Mouse (Mus musculus) ES-E14 (cell line): ENCODE measurements around the gene Ints14. TPM values are rescaled to one million over a fixed set of nuclear protein-coding genes. Genes with fewer than 3 reads are reported as not detected.

Experiments used
- DNase-seq: peaks from one replicate; pipeline ENCODE4 v3.0.0-alpha.2; 2013; ENCODE audit warnings: low read depth, low spot score
- H3K27ac ChIP-seq: 2 replicates; pipeline ENCODE4 v1.5.1; 2012; ENCODE audit warnings: low read depth, mild to moderate bottlenecking, low read length, moderate library complexity, mixed read lengths; ENCODE audit not compliant: poor library complexity, insufficient read depth, severe bottlenecking
- H3K36me3 ChIP-seq: 2 replicates; pipeline ENCODE4 v1.6.1; 2012; ENCODE audit warnings: mild to moderate bottlenecking, low read length, moderate library complexity, mixed read lengths; ENCODE audit not compliant: control insufficient read depth, poor library complexity, insufficient read depth, severe bottlenecking
- H3K4me1 ChIP-seq, 2 experiments: fragments of 150-350 bp in 1 of 2; sonication (generic) in 1 of 2; 2 replicates each; pipeline ENCODE4 v1.6.1; 2012; ENCODE audit warnings: low read length in 2 of 2, mild to moderate bottlenecking in 1 of 2, mixed read lengths in 1 of 2; ENCODE audit not compliant: control insufficient read depth in 2 of 2, insufficient read depth in 2 of 2, poor library complexity in 1 of 2
- H3K4me3 ChIP-seq, 2 experiments: fragments of 150-350 bp in 1 of 2; sonication (generic) in 1 of 2; 2 replicates each; pipeline ENCODE4 v1.5.1; 2012; ENCODE audit warnings: low read length in 2 of 2, low read depth in 1 of 2, mild to moderate bottlenecking in 1 of 2, mixed read lengths in 1 of 2; ENCODE audit not compliant: insufficient read depth in 1 of 2, poor library complexity in 1 of 2, severe bottlenecking in 1 of 2
- H3K9ac ChIP-seq: 2 replicates; pipeline ENCODE4 v1.6.1; 2012; ENCODE audit warnings: low read depth, mild to moderate bottlenecking, low read length, mixed read lengths; ENCODE audit not compliant: poor library complexity, insufficient read depth, severe bottlenecking
- H3K9me3 ChIP-seq: fragments of 150-350 bp; sonication (generic); 2 replicates; pipeline ENCODE4 v1.6.1; 2012; ENCODE audit warnings: low read depth, mild to moderate bottlenecking, low read length; ENCODE audit not compliant: control insufficient read depth, insufficient read depth
- CHD2 ChIP-seq: IDR thresholded peaks from 2 replicates; pipeline ENCODE4 v1.6.1; 2014; ENCODE audit warnings: mild to moderate bottlenecking, low read depth, low read length, inconsistent platforms
- HCFC1 ChIP-seq: IDR thresholded peaks from 2 replicates; pipeline ENCODE4 v1.6.1; 2012; ENCODE audit warnings: low read length, inconsistent platforms, borderline replicate concordance; ENCODE audit not compliant: insufficient read depth
- MAFK ChIP-seq: IDR thresholded peaks from 2 replicates; pipeline ENCODE4 v1.6.1; 2014; ENCODE audit warnings: mild to moderate bottlenecking, low read depth, low read length, inconsistent platforms; ENCODE audit not compliant: insufficient read depth
- ZC3H11A ChIP-seq: IDR thresholded peaks from 2 replicates; pipeline ENCODE4 v1.6.1; 2012; ENCODE audit warnings: low read depth, mild to moderate bottlenecking, inconsistent platforms, low read length, borderline replicate concordance
- ZNF384 ChIP-seq: IDR thresholded peaks from 2 replicates; pipeline ENCODE4 v1.6.1; 2012; ENCODE audit warnings: low read depth, low read length, inconsistent platforms
- in situ Hi-C, 2 experiments: fragments of 600-800 bp; cut with MboI; formaldehyde crosslinking; loops; one replicate each; pipeline ENCODE4 v1.15.1; 2025; ENCODE audit warnings: low sequenced_read_pairs in 2 of 2, inconsistent platforms in 1 of 2; ENCODE audit not compliant: unreplicated experiment in 2 of 2
- total RNA-seq: library from RNA; depleted of rRNA; stranded (reverse); fragments of 300-350 nt; gene quantifications from 2 replicates; pipeline ENCODE4 v1.2.3, GENCODE M21; 2012

Ints14 gene
- total RNA-seq, 1 experiment = 35.9 TPM

GRCm38 (mm10) chr9:64918560-64918959, 42.1 kb upstream of the Ints14 start:
- peaks cover 0 to 1% of the 10 kb centered on the region in 2 experiments; a peak in 1 of 4 replicates for H3K4me1 ChIP-seq
- in situ Hi-C loops = no loop called here
- H3K4me3 ChIP-seq = peak overlapping the region; percentile 71 to 80
- H3K9me3 ChIP-seq = no peaks in the 10 kb centered on the region
- peak overlapping the region; percentile 55; the same call in 1 of the 2 replicates for H3K27ac ChIP-seq
- no peak for TF ChIP-seq ZC3H11A
- 0 out of 2 replicates have a peak, but pooled peaks have one; percentile 57 for TF ChIP-seq CHD2
- DNase-seq = peak; percentile 87
- H3K9ac ChIP-seq = peak overlapping the region; percentile 87
- no peaks in the 10 kb centered on the region for H3K36me3 ChIP-seq

GRCm38 (mm10) chr9:64925771-64926170, 34.9 kb upstream of the Ints14 start:
- no peak overlapping the region for H3K27ac ChIP-seq
- H3K4me1 ChIP-seq = no peaks in the 10 kb centered on the region
- TF ChIP-seq MAFK = no peak
- no peak for TF ChIP-seq ZNF384
- no peak for TF ChIP-seq ZC3H11A
- no peak for TF ChIP-seq CHD2
- TF ChIP-seq HCFC1 = no peak
- no peaks in the 10 kb centered on the region for H3K9me3 ChIP-seq
- no peaks in the 10 kb centered on the region for H3K36me3 ChIP-seq
- no peak for DNase-seq
- in situ Hi-C loops = no loop called here
- no peak overlapping the region for H3K4me3 ChIP-seq
- no peak overlapping the region for H3K9ac ChIP-seq

GRCm38 (mm10) chr9:64926201-64926991, 34.3 kb upstream of the Ints14 start:
- Histone ChIP-seq H3K27ac (no peak overlapping the region), H3K4me3 (no peak overlapping the region), H3K36me3 (no peaks in the 10 kb centered on the region), H3K4me1 (no peaks in the 10 kb centered on the region), H3K9me3 (no peaks in the 10 kb centered on the region), H3K9ac (no peak overlapping the region)
- in situ Hi-C loops = no loop called here
- no peak for DNase-seq
- TF ChIP-seq MAFK = no peak
- no peak for TF ChIP-seq ZNF384
- TF ChIP-seq HCFC1 = no peak
- TF ChIP-seq ZC3H11A = no peak
- TF ChIP-seq CHD2 = no peak

- Histone ChIP-seq H3K4me1 (peaks cover 0 to 8% of the 10 kb centered on the region in 2 experiments; a peak in 1 of 4 replicates), H3K27ac (no peak overlapping the region), H3K4me3 (no peak overlapping the region), H3K36me3 (no peaks in the 10 kb centered on the region), H3K9ac (no peak overlapping the region), H3K9me3 (no peaks in the 10 kb centered on the region)
- DNase-seq = no peak
- in situ Hi-C loops = no loop called here
- TF ChIP-seq ZC3H11A (no peak), MAFK (no peak), CHD2 (no peak), HCFC1 (no peak), ZNF384 (no peak)
These were observed 30.4 kb upstream of the Ints14 start for GRCm38 (mm10) chr9:64930256-64930655.
